Mouse (Mus musculus) spleen, adult 2 months (tissue): ENCODE measurements at regions not wholly inside any gene's neighbourhood (a gene's known extent, or its start where the extent isn't known, plus 50 kb on each side); places are given as distances from the start of the nearest gene placed in this dataset.

Source experiments
- CTCF ChIP-seq: fragments of 200-500 bp; IDR thresholded peaks from 2 replicates; pipeline ENCODE4 v1.5.1; 2011; ENCODE audit warnings: mild to moderate bottlenecking, inconsistent platforms; ENCODE audit not compliant: insufficient read depth, insufficient read length, insufficient replicate concordance; ENCODE audit errors: extremely low read depth
- POLR2A ChIP-seq: fragments of 200-500 bp; IDR thresholded peaks from 2 replicates; pipeline ENCODE4 v1.6.1; 2011; ENCODE audit warnings: low read depth, low read length, inconsistent platforms

- TF ChIP-seq POLR2A, result no peak
- TF ChIP-seq CTCF, result no peak
Observed at GRCm38 (mm10) chr17:15229159-15229558, 147.5 kb downstream of the Dll1 start.
